9 mouse cellular contexts compared by ENCODE assay signal in the genomic region with DNA sequence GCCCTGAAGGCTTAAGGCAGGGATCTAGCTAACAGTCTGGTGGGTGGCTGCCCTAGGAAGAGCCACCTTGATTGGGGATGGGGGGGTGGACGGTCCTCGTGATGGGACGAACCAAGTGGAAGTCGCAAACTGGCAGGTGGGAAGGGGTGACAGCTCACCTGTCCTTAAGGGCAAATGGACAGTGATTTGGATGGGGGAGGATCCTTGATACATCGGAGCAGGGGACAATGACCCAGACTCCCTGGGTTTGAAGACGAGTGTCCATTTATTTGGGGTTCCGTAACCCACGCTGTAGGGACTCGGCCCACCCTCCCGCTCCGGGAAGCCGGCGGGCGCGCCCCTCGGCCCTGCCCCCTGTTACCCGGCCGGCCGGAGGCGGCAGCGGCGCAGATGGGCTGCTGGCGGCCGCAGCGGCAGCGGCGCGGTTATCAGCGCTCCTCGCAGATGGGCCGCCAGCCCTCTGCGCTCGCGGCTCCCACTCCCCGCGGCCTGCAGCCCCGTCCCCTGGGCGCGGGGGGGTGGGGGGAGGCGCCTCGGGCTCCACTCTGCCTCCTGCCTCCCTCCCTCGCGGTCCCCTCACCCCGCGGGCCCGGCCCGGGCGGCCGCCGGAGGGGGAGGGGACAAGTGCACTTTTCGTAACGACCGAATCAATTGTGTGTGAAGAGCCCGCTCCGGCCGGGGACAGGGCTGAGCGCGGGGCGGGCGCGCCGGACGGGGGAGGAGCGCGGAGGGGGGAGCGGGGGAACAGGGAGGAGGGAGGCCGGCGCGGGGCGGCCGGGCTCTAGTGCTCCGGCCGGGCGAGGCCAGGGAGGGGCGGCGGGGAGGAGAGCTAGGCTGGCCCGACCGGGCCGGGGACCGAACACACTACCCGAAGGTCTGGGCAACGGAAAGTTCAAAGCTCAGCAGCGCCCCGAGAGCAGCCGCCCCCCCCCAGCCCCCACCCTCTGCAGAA. TPM values are rescaled to one million over a fixed set of nuclear protein-coding genes. Genes with fewer than 3 reads are reported as not detected.
DNase-seq lines count a peak whose midpoint lies in the region; ATAC-seq lines count a peak whose summit lies in the region.
"Had no signal": no experiment of that assay in that cellular context is flagged by ENCODE, and none has a peak within 500 bp of the region (broad histone marks: within the 10 kb centered on the region; RNA-seq: fewer than 3 reads in every experiment).

No protein-coding gene starts in this region.

- H3K27ac ChIP-seq in kidney, embryonic 16.5 days (ENCODE audit: low read length): peak overlapping the region; percentile 66

- H3K9me3 ChIP-seq in kidney, embryonic 16.5 days (ENCODE audit: low read length): no peaks in the 10 kb centered on the region

- H3K4me1 ChIP-seq in kidney, embryonic 16.5 days (ENCODE audit: insufficient read depth, low read length): peaks cover 34% of the 10 kb centered on the region

- peak overlapping the region; percentile 73 for H3K9ac ChIP-seq in kidney, embryonic 16.5 days (replicated peaks; ENCODE audit: low read length)

- WGBS in kidney, embryonic 16.5 days: 2% methylated on average over 65 of the region's 85 CpGs

- H3K27me3 ChIP-seq in kidney, embryonic 16.5 days (ENCODE audit: insufficient read depth, low read length): 0 out of 2 replicates have a peak, but pooled peaks cover 6% of the 10 kb centered on the region

- peak; percentile 10; the same call in 1 of the 2 replicates for ATAC-seq in granulocyte monocyte progenitor cell, adult 5-6 weeks (replicated peaks; ENCODE audit: poor library complexity, severe bottlenecking)
- ATAC-seq in kidney, embryonic 16.5 days (ENCODE audit: low FRiP score, low TSS enrichment): peak; percentile 73
- no peak for ATAC-seq in inflammation-experienced regulatory T-cells, adult 6 months

- DNase-seq in spleen, adult 18-20 months: peak; percentile 37 to 55
- DNase-seq in spleen, postnatal 14 days (ENCODE audit: low spot score in 2 of 2): no peak
- DNase-seq in cerebellum, postnatal 14 days: peak; percentile 70 to 71
- DNase-seq in lung, postnatal 14 days: peak; percentile 56
- peak; percentile 58 for DNase-seq in right cerebral cortex, postnatal 4 days

- peak overlapping the region; percentile 78 for H3K4me3 ChIP-seq in kidney, embryonic 16.5 days (ENCODE audit: low read length)

- peak overlapping the region; percentile 87 for H3K4me2 ChIP-seq in kidney, embryonic 16.5 days (replicated peaks; ENCODE audit: low read depth, low read length)

- H3K36me3 ChIP-seq in kidney, embryonic 16.5 days (ENCODE audit: insufficient read depth, low read length): no peaks in the 10 kb centered on the region

RNA-seq across cellular contexts. Expression of gene Nol4l, which starts 1.9 kb away (rescaled TPM):
- total RNA-seq in granulocyte monocyte progenitor cell, adult 5-6 weeks (2014; fragmentation: Nextera tagmentation): 4.7 and 7.4 TPM in 2 replicates
- total RNA-seq in granulocyte monocyte progenitor cell, adult 5-6 weeks (2017): 0.72 and 0.86 TPM in 2 replicates
- 13.8 and 17.1 TPM in 2 replicates for polyA plus RNA-seq in kidney, embryonic 16.5 days (2015; fragmentation: Nextera tagmentation; extraction: Ambion mirVana)
- polyA plus RNA-seq in inflammation-experienced regulatory T-cells, adult 6 months (2017; shearing (Covaris generic)): 1 to 10 TPM; 2.4 to 3.9 (median 2.4) TPM

RNA-seq across cellular contexts. Expression of gene 4930404H24Rik, which starts 35.3 kb away (rescaled TPM):
- total RNA-seq in granulocyte monocyte progenitor cell, adult 5-6 weeks (2014; fragmentation: Nextera tagmentation): not detected in 2 replicates
- not detected in 2 replicates for total RNA-seq in granulocyte monocyte progenitor cell, adult 5-6 weeks (2017)
- polyA plus RNA-seq in kidney, embryonic 16.5 days (2015; fragmentation: Nextera tagmentation; extraction: Ambion mirVana): not detected in 2 replicates
- not detected for polyA plus RNA-seq in inflammation-experienced regulatory T-cells, adult 6 months (2017; shearing (Covaris generic))
- total RNA-seq: common myeloid progenitor, adult 5-6 weeks had no signal

Comparison
In these comparisons a context has a peak if more than half of its experiments do, and no peak if none do; other contexts are left out.
1. DNase-seq: peak in spleen, adult 18-20 months (2 of 2), cerebellum, postnatal 14 days (2 of 2), lung, postnatal 14 days (single experiment) and right cerebral cortex, postnatal 4 days (single experiment); none in spleen, postnatal 14 days (0 of 2).